Mouse (Mus musculus) layer of hippocampus, adult 2 months (tissue): ENCODE measurements at regions not wholly inside any gene's neighbourhood (a gene's known extent, or its start where the extent isn't known, plus 50 kb on each side); places are given as distances from the start of the nearest gene placed in this dataset.
A peak's percentile ranks its signal among the peaks of the same experiment; 100 is the strongest.

Experiments used
- DNase-seq, 2 experiments: peaks; one replicate each; pipeline ENCODE4 v3.0.0; 2022; ENCODE audit warnings: low spot score in 2 of 2
- H3K27ac ChIP-seq: fragments of 200-600 bp; 2 replicates; pipeline ENCODE4 v1.8.1; 2022
- H3K4me3 ChIP-seq: fragments of 200-600 bp; 2 replicates; pipeline ENCODE4 v1.8.1; 2022; ENCODE audit warnings: mild to moderate bottlenecking
- CTCF ChIP-seq: fragments of 200-600 bp; conservative IDR thresholded peaks from 2 replicates; pipeline ENCODE4 v1.8.1; 2022; ENCODE audit warnings: antibody characterized with exemption, mild to moderate bottlenecking, moderate library complexity

GRCm38 (mm10) chr3:16872337-16873117 lies 866.3 kb upstream of the Gm5150 start:
- Histone ChIP-seq H3K4me3 (no peak overlapping the region), H3K27ac (no peak overlapping the region)
- DNase-seq, result no peak
- no peak for TF ChIP-seq CTCF

- DNase-seq, result no peak
- H3K27ac ChIP-seq, result no peak overlapping the region
These were observed 853.8 kb upstream of the Gm5150 start for GRCm38 (mm10) chr3:16860034-16860433.

GRCm38 (mm10) chr3:16858931-16859330 lies 852.7 kb upstream of the Gm5150 start:
- DNase-seq, result no peak
- Histone ChIP-seq H3K27ac (no peak overlapping the region), H3K4me3 (no peak overlapping the region)
- TF ChIP-seq CTCF, result no peak

More at GRCm38 (mm10) chr3:16860034-16860433, 853.8 kb upstream of the Gm5150 start:
- TF ChIP-seq CTCF, result no peak
- H3K4me3 ChIP-seq, result no peak overlapping the region

- no peak for DNase-seq
- no peak overlapping the region for H3K27ac ChIP-seq
- no peak overlapping the region for H3K4me3 ChIP-seq
- no peak for TF ChIP-seq CTCF
These were observed 849.0 kb upstream of the Gm5150 start for GRCm38 (mm10) chr3:16855251-16855650.

GRCm38 (mm10) chr3:16853992-16854391 lies 847.8 kb upstream of the Gm5150 start:
- TF ChIP-seq CTCF, result no peak
- H3K4me3 ChIP-seq, result no peak overlapping the region
- no peak overlapping the region for H3K27ac ChIP-seq
- DNase-seq, result no peak

- TF ChIP-seq CTCF, result no peak
- Histone ChIP-seq H3K27ac (no peak overlapping the region), H3K4me3 (no peak overlapping the region)
- no peak for DNase-seq
These were observed 840.7 kb upstream of the Gm5150 start for GRCm38 (mm10) chr3:16846785-16847520.

GRCm38 (mm10) chr3:16820536-16820935 lies 814.3 kb upstream of the Gm5150 start:
- TF ChIP-seq CTCF, result no peak
- Histone ChIP-seq H3K4me3 (no peak overlapping the region), H3K27ac (no peak overlapping the region)
- no peak for DNase-seq

- Histone ChIP-seq H3K27ac (peak overlapping the region; percentile 1; the same call in 1 of the 2 replicates), H3K4me3 (no peak overlapping the region)
- TF ChIP-seq CTCF, result no peak
- no peak for DNase-seq
These were observed 813.2 kb upstream of the Gm5150 start for GRCm38 (mm10) chr3:16819218-16820122.

GRCm38 (mm10) chr3:16816814-16817213 lies 810.6 kb upstream of the Gm5150 start:
- peak overlapping the region; percentile 88 for H3K27ac ChIP-seq
- peak; percentile 82 for TF ChIP-seq CTCF
- DNase-seq, result peak; percentile 24 to 36
- H3K4me3 ChIP-seq, result peak overlapping the region; percentile 44

- H3K27ac ChIP-seq, result no peak overlapping the region
- no peak for DNase-seq
- no peak overlapping the region for H3K4me3 ChIP-seq
- TF ChIP-seq CTCF, result no peak
These were observed 809.9 kb upstream of the Gm5150 start for GRCm38 (mm10) chr3:16816101-16816500.

GRCm38 (mm10) chr3:16810878-16811611 lies 804.8 kb upstream of the Gm5150 start:
- no peak for DNase-seq
- Histone ChIP-seq H3K27ac (no peak overlapping the region), H3K4me3 (no peak overlapping the region)
- no peak for TF ChIP-seq CTCF

GRCm38 (mm10) chr3:16803603-16804002 lies 797.4 kb upstream of the Gm5150 start:
- DNase-seq, result no peak
- no peak for TF ChIP-seq CTCF
- Histone ChIP-seq H3K27ac (no peak overlapping the region), H3K4me3 (no peak overlapping the region)
